Mouse (Mus musculus): ENCODE results near the gene Olfr845. TPM values are rescaled to one million over a fixed set of nuclear protein-coding genes. Genes with fewer than 3 reads are reported as not detected.

The Olfr845 gene
- not detected in 2 replicates for polyA plus RNA-seq (2012; ENCODE audit: insufficient read depth, insufficient read length, missing spikeins)

DNA sequence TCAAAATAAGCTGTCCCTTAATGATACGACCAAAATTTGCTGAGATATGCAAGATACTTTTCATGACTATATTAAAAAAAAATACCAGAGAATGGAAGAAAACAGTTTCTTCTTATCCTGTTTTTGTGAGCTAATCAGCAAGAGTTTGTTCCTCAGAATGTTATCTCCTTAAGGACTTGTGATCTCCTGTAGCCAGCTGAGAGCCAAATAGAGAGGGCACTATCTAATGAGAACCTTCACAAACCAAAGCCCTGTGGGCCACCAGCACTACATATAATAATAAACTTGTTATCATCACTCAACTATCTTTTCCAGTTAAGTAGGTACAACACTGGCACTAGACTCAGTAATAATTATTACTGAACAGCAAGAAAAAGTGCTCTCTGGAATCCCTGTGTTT lies at the start of gene Olfr845:
TSS of gene Olfr845 (plus strand) at position 301 of the 400 bp plus-strand sequence.
- no peak within 1 kb of the TSS for H3K27ac ChIP-seq (replicated peaks; ENCODE audit: low read depth, low read length)
- H3K4me3 ChIP-seq (ENCODE audit: insufficient read depth, low read depth, low read length) = no peak within 1 kb of the TSS
- H3K4me1 ChIP-seq (ENCODE audit: control insufficient read depth, insufficient read depth, insufficient read length, low read length) = no peaks in the 10 kb centered on the region

GRCm38 (mm10) chr9:19316047-19316446 lies 20.2 kb upstream of the Olfr845 start, which contains the start of gene Olfr844:
Gene Olfr844, plus strand, starts transcription at chr9:19316347.
- no peaks in the 10 kb centered on the region for H3K4me1 ChIP-seq (ENCODE audit: control insufficient read depth, insufficient read depth, insufficient read length, low read length)
- no peak within 1 kb of the TSS for H3K4me3 ChIP-seq (ENCODE audit: insufficient read depth, low read depth, low read length)
- H3K27ac ChIP-seq (replicated peaks; ENCODE audit: low read depth, low read length) = no peak within 1 kb of the TSS

- no peaks in the 10 kb centered on the region for H3K4me1 ChIP-seq (ENCODE audit: control insufficient read depth, insufficient read depth, insufficient read length, low read length)
- no peak within 1 kb of the TSS for H3K4me3 ChIP-seq (ENCODE audit: insufficient read depth, low read depth, low read length)
- H3K27ac ChIP-seq (replicated peaks; ENCODE audit: low read depth, low read length) = no peak within 1 kb of the TSS
Measured at GRCm38 (mm10) chr9:19363905-19364304, 27.6 kb downstream of the Olfr845 start, which contains the start of gene Olfr846. Gene Olfr846, minus strand, starts transcription at chr9:19364005.

GRCm38 (mm10) chr9:19378569-19378968 lies 42.3 kb downstream of the Olfr845 start, which contains the start of gene Olfr847:
Gene Olfr847, minus strand, starts transcription at chr9:19378669.
- H3K4me1 ChIP-seq (ENCODE audit: control insufficient read depth, insufficient read depth, insufficient read length, low read length) = no peaks in the 10 kb centered on the region
- no peak within 1 kb of the TSS for H3K4me3 ChIP-seq (ENCODE audit: insufficient read depth, low read depth, low read length)
- H3K27ac ChIP-seq (replicated peaks; ENCODE audit: low read depth, low read length) = no peak within 1 kb of the TSS

Other genes starting within 250 kb of the Olfr845 start
- not detected in 2 replicates for gene Olfr836, start 216.1 kb upstream of the Olfr845 start, polyA plus RNA-seq (2012; ENCODE audit: insufficient read depth, insufficient read length, missing spikeins)
- gene Olfr837, start 200.1 kb upstream of the Olfr845 start, polyA plus RNA-seq (2012; ENCODE audit: insufficient read depth, insufficient read length, missing spikeins) = not detected in 2 replicates
- not detected in 2 replicates for gene Olfr839-ps1, start 159.1 kb upstream of the Olfr845 start, polyA plus RNA-seq (2012; ENCODE audit: insufficient read depth, insufficient read length, missing spikeins)
- not detected in 2 replicates for gene Olfr843, start 84.5 kb upstream of the Olfr845 start, polyA plus RNA-seq (2012; ENCODE audit: insufficient read depth, insufficient read length, missing spikeins)
- not detected in 2 replicates for gene Olfr844, start 20.1 kb upstream of the Olfr845 start, polyA plus RNA-seq (2012; ENCODE audit: insufficient read depth, insufficient read length, missing spikeins)
- gene Olfr846, start 27.5 kb downstream of the Olfr845 start, polyA plus RNA-seq (2012; ENCODE audit: insufficient read depth, insufficient read length, missing spikeins) = not detected in 2 replicates
- not detected in 2 replicates for gene Olfr847, start 42.2 kb downstream of the Olfr845 start, polyA plus RNA-seq (2012; ENCODE audit: insufficient read depth, insufficient read length, missing spikeins)
- gene Olfr849, start 103.8 kb downstream of the Olfr845 start, polyA plus RNA-seq (2012; ENCODE audit: insufficient read depth, insufficient read length, missing spikeins) = not detected in 2 replicates
- not detected in 2 replicates for gene Olfr850, start 141.8 kb downstream of the Olfr845 start, polyA plus RNA-seq (2012; ENCODE audit: insufficient read depth, insufficient read length, missing spikeins)
- not detected in 2 replicates for gene Olfr851, start 156.8 kb downstream of the Olfr845 start, polyA plus RNA-seq (2012; ENCODE audit: insufficient read depth, insufficient read length, missing spikeins)
- gene Olfr853, start 204.6 kb downstream of the Olfr845 start, polyA plus RNA-seq (2012; ENCODE audit: insufficient read depth, insufficient read length, missing spikeins) = not detected in 2 replicates
- not detected in 2 replicates for gene Olfr854, start 230.9 kb downstream of the Olfr845 start, polyA plus RNA-seq (2012; ENCODE audit: insufficient read depth, insufficient read length, missing spikeins)
- gene Olfr855, start 246.2 kb downstream of the Olfr845 start, polyA plus RNA-seq (2012; ENCODE audit: insufficient read depth, insufficient read length, missing spikeins) = not detected in 2 replicates

Measured in brown adipose tissue, adult 24 weeks (tissue).